Mouse (Mus musculus) gastrocnemius, postnatal 14 days (tissue): ENCODE data around the gene Cyth1. TPM values are rescaled to one million over a fixed set of nuclear protein-coding genes. Genes with fewer than 3 reads are reported as not detected.

Experiments
- DNase-seq: peaks from one replicate; pipeline ENCODE4 v3.0.0; 2021; ENCODE audit warnings: mixed read lengths
- intact Hi-C: fragments of 180-260 bp; cut with DNase I; formaldehyde crosslinking; loops from one replicate; pipeline ENCODE4 v1.15.1; 2025; ENCODE audit warnings: low total_unique reads
- total RNA-seq, 2 experiments: library from RNA; stranded (reverse); gene quantifications; 2 replicates each; pipeline ENCODE4 v1.2.3; 2021

The Cyth1 gene
- total RNA-seq, 2 experiments from 2014 or later: 23.3 to 31.2 TPM

- intact Hi-C loops: loop anchor here (2.0 kb wide), 1 partner anchor 15 kb away; no protein-coding TSS in a partner anchor
- no peak for DNase-seq
Observed at GRCm38 (mm10) chr11:118085961-118086360, 162.4 kb downstream of the Cyth1 start.

- DNase-seq: no peak
Observed at GRCm38 (mm10) chr11:118085176-118085575, 163.2 kb downstream of the Cyth1 start.

GRCm38 (mm10) chr11:118084266-118084665 is 164.1 kb downstream of the Cyth1 start:
- DNase-seq: no peak
- intact Hi-C loops: no loop called here

More at GRCm38 (mm10) chr11:118085176-118085575, 163.2 kb downstream of the Cyth1 start:
- intact Hi-C loops: no loop called here

GRCm38 (mm10) chr11:118083811-118084210 is 164.6 kb downstream of the Cyth1 start:
- peak; percentile 72 for DNase-seq
- intact Hi-C loops: no loop called here

GRCm38 (mm10) chr11:118082294-118082693 is 166.1 kb downstream of the Cyth1 start:
- intact Hi-C loops: no loop called here
- DNase-seq: no peak

Other genes starting within 250 kb of the Cyth1 start
- under 1 TPM; 0.04 to 0.08 TPM for gene Dnah17, start 118.0 kb downstream of the Cyth1 start, total RNA-seq
- gene Usp36, start 41.7 kb upstream of the Cyth1 start, total RNA-seq: 1 to 10 TPM; 9.8 TPM
- gene Cep295nl, start 93.9 kb upstream of the Cyth1 start, total RNA-seq: 1 to 10 TPM; 1.3 TPM
- gene Timp2, start 107.1 kb upstream of the Cyth1 start, total RNA-seq: 100 to 1,000 TPM; 119 to 133 TPM
- 10 to 100 TPM; 11.0 to 11.9 TPM for gene Lgals3bp, start 153.5 kb upstream of the Cyth1 start, total RNA-seq
- gene Cant1, start 170.5 kb upstream of the Cyth1 start, total RNA-seq: 10 to 100 TPM; 11.0 to 11.7 TPM
- 10 to 100 TPM; 26.4 to 30.2 TPM for gene C1qtnf1, start 179.6 kb upstream of the Cyth1 start, total RNA-seq
- 10 to 100 TPM; 13.1 to 13.5 TPM for gene Engase, start 228.2 kb upstream of the Cyth1 start, total RNA-seq